Mouse (Mus musculus) midbrain, embryonic 15.5 days (tissue): Measurements from ENCODE around the gene Reps2. TPM values are rescaled to one million over a fixed set of nuclear protein-coding genes. Genes with fewer than 3 reads are reported as not detected.

Experiments
- ATAC-seq: fragments of 200-750 bp; cut with Nextera tagmentation; replicated peaks from 2 replicates; pipeline ENCODE4 v1.8.0; 2017; ENCODE audit warnings: moderate TSS enrichment
- H3K27ac ChIP-seq: fragments of 300-500 bp; sonication (generic); 2 replicates; pipeline ENCODE4 v1.5.1; 2015; ENCODE audit warnings: mild to moderate bottlenecking, inconsistent platforms
- H3K27me3 ChIP-seq: fragments of 300-500 bp; sonication (generic); replicated peaks from 2 replicates; pipeline ENCODE4 v1.6.1; 2015; ENCODE audit warnings: inconsistent platforms
- H3K36me3 ChIP-seq: fragments of 300-500 bp; sonication (generic); replicated peaks from 2 replicates; pipeline ENCODE4 v1.6.1; 2015; ENCODE audit warnings: inconsistent platforms
- H3K4me1 ChIP-seq: fragments of 300-500 bp; sonication (generic); 2 replicates; pipeline ENCODE4 v1.6.1; 2015; ENCODE audit warnings: inconsistent platforms
- H3K4me2 ChIP-seq: fragments of 300-500 bp; sonication (generic); 2 replicates; pipeline ENCODE4 v1.6.1; 2015; ENCODE audit warnings: inconsistent platforms, mild to moderate bottlenecking, moderate library complexity
- H3K4me3 ChIP-seq: fragments of 300-500 bp; sonication (generic); 2 replicates; pipeline ENCODE4 v1.5.1; 2015; ENCODE audit warnings: mild to moderate bottlenecking, inconsistent platforms
- H3K9ac ChIP-seq: fragments of 300-500 bp; sonication (generic); 2 replicates; pipeline ENCODE4 v1.6.1; 2015; ENCODE audit warnings: mild to moderate bottlenecking, inconsistent platforms
- H3K9me3 ChIP-seq: fragments of 300-500 bp; sonication (generic); 2 replicates; pipeline ENCODE4 v1.6.1; 2016; ENCODE audit warnings: inconsistent platforms
- WGBS: fragments of 180-500 bp; shearing (Covaris S2); methylation state at CpG from one replicate; pipeline ENCODE4 v1.1.7; 2015; ENCODE audit warnings: mixed read lengths; 5-methylcytosine and 5-hydroxymethylcytosine counted together
- polyA plus RNA-seq: library from polyadenylated mRNA; unstranded; fragments of >200 nt; fragmentation: Nextera tagmentation; extraction: Ambion mirVana; gene quantifications from 2 replicates; pipeline ENCODE4 v1.2.1, GENCODE M21; 2015

Reps2 gene
- polyA plus RNA-seq, 1 experiment from 2014 or later: 4.6 TPM

- Histone ChIP-seq H3K4me1 (0 out of 2 replicates have a peak, but pooled peaks cover 4% of the 10 kb centered on the region), H3K27ac (no peak overlapping the region), H3K4me2 (no peak overlapping the region), H3K9ac (no peak overlapping the region), H3K4me3 (no peak overlapping the region), H3K9me3 (no peaks in the 10 kb centered on the region), H3K36me3 (no peaks in the 10 kb centered on the region), H3K27me3 (peaks cover 3% of the 10 kb centered on the region; the same call in 1 of the 2 replicates)
- 71% methylated on average over 3 of the region's 3 CpGs for WGBS
- ATAC-seq: no peak
These were observed 62.9 kb downstream of the Reps2 start for GRCm38 (mm10) chrX:162580521-162580920.

GRCm38 (mm10) chrX:162568439-162568838 is 75.0 kb downstream of the Reps2 start:
- no peak overlapping the region for H3K9ac ChIP-seq
- no peak for ATAC-seq
- no peak overlapping the region for H3K4me3 ChIP-seq
- H3K27ac ChIP-seq: no peak overlapping the region
- no peak overlapping the region for H3K4me2 ChIP-seq
- 82% methylated on average over 2 of the region's 2 CpGs for WGBS
- no peaks in the 10 kb centered on the region for H3K9me3 ChIP-seq
- H3K36me3 ChIP-seq: no peaks in the 10 kb centered on the region
- no peaks in the 10 kb centered on the region for H3K4me1 ChIP-seq
- H3K27me3 ChIP-seq: peaks cover 3% of the 10 kb centered on the region; the same call in 1 of the 2 replicates

- no peak overlapping the region for H3K9ac ChIP-seq
- no peak overlapping the region for H3K4me2 ChIP-seq
- 87% methylated on average over 4 of the region's 4 CpGs for WGBS
- H3K4me1 ChIP-seq: no peaks in the 10 kb centered on the region
- H3K27me3 ChIP-seq: peaks cover 6% of the 10 kb centered on the region
- H3K27ac ChIP-seq: no peak overlapping the region
- ATAC-seq: no peak
- no peaks in the 10 kb centered on the region for H3K9me3 ChIP-seq
- no peaks in the 10 kb centered on the region for H3K36me3 ChIP-seq
- H3K4me3 ChIP-seq: no peak overlapping the region
These were observed 77.9 kb downstream of the Reps2 start for GRCm38 (mm10) chrX:162565501-162565900.

- H3K4me1 ChIP-seq: no peaks in the 10 kb centered on the region
- 50% methylated on average over 6 of the region's 6 CpGs for WGBS
These were observed 87.0 kb downstream of the Reps2 start for GRCm38 (mm10) chrX:162556459-162556841.

GRCm38 (mm10) chrX:162555729-162556458 is 87.6 kb downstream of the Reps2 start:
- ATAC-seq: no peak
- Histone ChIP-seq H3K4me3 (no peak overlapping the region), H3K36me3 (no peaks in the 10 kb centered on the region), H3K4me1 (no peaks in the 10 kb centered on the region), H3K27ac (no peak overlapping the region), H3K27me3 (peaks cover 10% of the 10 kb centered on the region), H3K9ac (no peak overlapping the region), H3K4me2 (no peak overlapping the region), H3K9me3 (no peaks in the 10 kb centered on the region)
- 87% methylated on average over 1 of the region's 1 CpGs for WGBS

More at GRCm38 (mm10) chrX:162556459-162556841, 87.0 kb downstream of the Reps2 start:
- Histone ChIP-seq H3K36me3 (no peaks in the 10 kb centered on the region), H3K4me3 (no peak overlapping the region), H3K9me3 (no peaks in the 10 kb centered on the region), H3K9ac (no peak overlapping the region), H3K4me2 (no peak overlapping the region), H3K27me3 (peaks cover 10% of the 10 kb centered on the region), H3K27ac (no peak overlapping the region)
- no peak for ATAC-seq

DNA sequence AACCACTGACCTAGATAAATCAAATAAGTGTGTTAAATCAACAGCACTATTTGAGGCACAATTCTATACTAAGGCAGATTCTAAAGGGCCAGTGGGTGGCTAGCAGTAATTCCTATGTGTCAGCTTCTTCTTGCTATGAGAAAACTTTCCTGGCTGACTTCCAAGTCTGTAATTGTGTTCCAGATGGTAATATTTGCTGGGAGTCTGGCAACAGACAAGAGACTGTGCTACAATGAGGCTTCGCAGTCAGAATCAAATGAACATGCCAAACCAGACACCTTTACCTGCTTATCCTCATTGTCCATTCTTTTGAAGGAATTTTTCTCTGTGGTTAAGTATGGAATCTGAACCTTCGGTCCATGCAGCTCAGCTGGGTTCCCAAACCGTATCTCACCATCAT is 88.9 kb downstream of the Reps2 start:
- no peak overlapping the region for H3K4me2 ChIP-seq
- no peaks in the 10 kb centered on the region for H3K4me1 ChIP-seq
- H3K4me3 ChIP-seq: no peak overlapping the region
- H3K9ac ChIP-seq: no peak overlapping the region
- H3K27ac ChIP-seq: no peak overlapping the region
- 57% methylated on average over 3 of the region's 3 CpGs for WGBS
- peaks cover 13% of the 10 kb centered on the region for H3K27me3 ChIP-seq
- no peaks in the 10 kb centered on the region for H3K9me3 ChIP-seq
- ATAC-seq: no peak
- H3K36me3 ChIP-seq: no peaks in the 10 kb centered on the region

- 43% methylated on average over 8 of the region's 8 CpGs for WGBS
These were observed 91.1 kb downstream of the Reps2 start for GRCm38 (mm10) chrX:162552383-162552782.

DNA sequence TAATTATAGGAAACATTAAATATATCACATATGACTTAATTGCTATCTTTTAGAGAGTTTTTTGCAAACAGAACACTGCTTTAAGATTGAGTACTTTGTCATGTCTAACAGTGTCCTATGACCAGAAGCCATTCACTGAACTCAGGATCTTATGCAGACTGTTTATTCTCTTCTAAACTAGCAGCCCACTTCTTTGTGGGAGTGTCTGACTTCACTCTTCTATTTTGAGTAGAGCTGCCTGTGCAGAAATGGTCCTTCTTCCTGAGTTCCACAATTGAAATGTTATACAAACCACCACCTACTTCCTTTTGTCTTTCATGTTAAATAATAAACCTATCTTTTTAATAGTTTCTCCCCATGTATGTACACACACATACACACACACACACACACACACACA is 98.4 kb downstream of the Reps2 start:
- H3K4me2 ChIP-seq: no peak overlapping the region
- ATAC-seq: no peak

More at GRCm38 (mm10) chrX:162552383-162552782, 91.1 kb downstream of the Reps2 start:
- peaks cover 13% of the 10 kb centered on the region for H3K27me3 ChIP-seq
- no peak for ATAC-seq
- no peaks in the 10 kb centered on the region for H3K36me3 ChIP-seq
- no peak overlapping the region for H3K9ac ChIP-seq
- peak overlapping the region; percentile 29; the same call in 1 of the 2 replicates for H3K27ac ChIP-seq
- no peak overlapping the region for H3K4me3 ChIP-seq
- H3K9me3 ChIP-seq: no peaks in the 10 kb centered on the region
- H3K4me2 ChIP-seq: no peak overlapping the region
- no peaks in the 10 kb centered on the region for H3K4me1 ChIP-seq

GRCm38 (mm10) chrX:162542576-162543227 is 100.7 kb downstream of the Reps2 start:
- Histone ChIP-seq H3K36me3 (no peaks in the 10 kb centered on the region), H3K27ac (no peak overlapping the region), H3K9ac (no peak overlapping the region), H3K9me3 (no peaks in the 10 kb centered on the region), H3K4me3 (no peak overlapping the region), H3K4me1 (no peaks in the 10 kb centered on the region), H3K4me2 (no peak overlapping the region), H3K27me3 (peaks cover 7% of the 10 kb centered on the region; the same call in 1 of the 2 replicates)
- ATAC-seq: no peak
- 32% methylated on average over 1 of the region's 1 CpGs for WGBS

More for the DNA sequence above, 98.4 kb downstream of the Reps2 start:
- peaks cover 7% of the 10 kb centered on the region; the same call in 1 of the 2 replicates for H3K27me3 ChIP-seq
- H3K27ac ChIP-seq: no peak overlapping the region
- H3K36me3 ChIP-seq: no peaks in the 10 kb centered on the region
- H3K9ac ChIP-seq: no peak overlapping the region
- no peak overlapping the region for H3K4me3 ChIP-seq
- H3K9me3 ChIP-seq: no peaks in the 10 kb centered on the region
- no peaks in the 10 kb centered on the region for H3K4me1 ChIP-seq

DNA sequence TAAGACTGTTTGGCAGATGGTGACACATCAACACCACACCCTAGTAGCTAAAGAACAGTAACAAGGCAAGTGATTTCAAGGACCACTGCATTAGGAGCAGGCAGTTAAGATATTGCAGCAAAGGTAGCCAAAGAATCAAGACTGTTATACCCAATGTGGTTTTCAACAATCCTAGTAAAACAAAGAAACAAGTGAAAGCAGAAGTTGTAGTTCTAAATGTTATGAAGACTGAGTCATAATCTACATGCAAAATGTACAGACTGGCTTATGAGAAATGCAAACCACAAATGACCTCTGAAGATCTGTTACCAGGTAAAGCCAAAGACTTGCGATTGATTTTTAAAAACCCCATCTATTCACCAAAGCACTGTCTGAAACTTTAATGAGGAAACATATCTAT is 101.5 kb downstream of the Reps2 start:
- H3K9ac ChIP-seq: no peak overlapping the region
- 94% methylated on average over 1 of the region's 1 CpGs for WGBS
- no peaks in the 10 kb centered on the region for H3K36me3 ChIP-seq
- no peaks in the 10 kb centered on the region for H3K9me3 ChIP-seq
- no peaks in the 10 kb centered on the region for H3K4me1 ChIP-seq
- H3K4me3 ChIP-seq: no peak overlapping the region
- ATAC-seq: no peak
- no peak overlapping the region for H3K4me2 ChIP-seq
- H3K27ac ChIP-seq: no peak overlapping the region
- peaks cover 7% of the 10 kb centered on the region; the same call in 1 of the 2 replicates for H3K27me3 ChIP-seq

DNA sequence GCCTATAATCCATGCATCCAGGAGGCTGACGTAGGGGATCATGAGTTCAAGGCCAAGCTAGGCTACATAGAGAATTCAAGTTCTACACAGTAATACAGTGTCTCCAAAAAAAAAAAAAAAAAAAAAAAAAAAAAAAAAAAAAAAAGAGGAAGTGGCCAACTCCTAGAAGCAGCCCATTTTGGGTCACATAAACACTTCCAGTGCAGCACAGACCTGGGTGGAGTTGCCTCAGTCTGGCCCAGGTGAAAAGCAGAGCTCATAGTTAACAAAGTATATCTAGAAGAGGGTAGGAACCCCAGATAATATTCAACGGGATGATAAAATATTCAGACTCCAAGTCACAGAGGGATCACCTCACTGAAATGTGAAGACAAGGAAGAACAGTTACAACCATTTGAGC is 112.4 kb downstream of the Reps2 start:
- no peak for ATAC-seq
- Histone ChIP-seq H3K9me3 (no peaks in the 10 kb centered on the region), H3K4me2 (no peak overlapping the region), H3K36me3 (no peaks in the 10 kb centered on the region), H3K4me1 (no peaks in the 10 kb centered on the region), H3K9ac (no peak overlapping the region), H3K27me3 (peaks cover 13% of the 10 kb centered on the region; the same call in 1 of the 2 replicates), H3K27ac (no peak overlapping the region), H3K4me3 (no peak overlapping the region)
- WGBS: 92% methylated on average over 2 of the region's 2 CpGs

GRCm38 (mm10) chrX:162527240-162527639 is 116.2 kb downstream of the Reps2 start:
- Histone ChIP-seq H3K4me3 (no peak overlapping the region), H3K36me3 (no peaks in the 10 kb centered on the region), H3K4me1 (no peaks in the 10 kb centered on the region), H3K9ac (no peak overlapping the region), H3K9me3 (no peaks in the 10 kb centered on the region), H3K27ac (no peak overlapping the region), H3K4me2 (no peak overlapping the region), H3K27me3 (peaks cover 16% of the 10 kb centered on the region; the same call in 1 of the 2 replicates)
- ATAC-seq: peak; percentile 52; the same call in 1 of the 2 replicates
- WGBS: 37% methylated on average over 2 of the region's 2 CpGs
